Mouse (Mus musculus) embryonic facial prominence, embryonic 14.5 days (tissue): ENCODE measurements at regions not wholly inside any gene's neighbourhood (a gene's known extent, or its start where the extent isn't known, plus 50 kb on each side); places are given as distances from the start of the nearest gene placed in this dataset.

Experiments
- ATAC-seq: fragments of 200-750 bp; cut with Nextera tagmentation; 2 replicates; pipeline ENCODE4 v1.8.0; 2017; ENCODE audit warnings: low read depth, moderate number of reproducible peaks, moderate TSS enrichment
- DNase-seq: peaks from one replicate; pipeline ENCODE4 v3.0.0-alpha.2; 2015; ENCODE audit warnings: low spot score
- H3K27ac ChIP-seq: fragments of 300-500 bp; sonication (generic); replicated peaks from 2 replicates; pipeline ENCODE4 v1.5.1; 2014; ENCODE audit warnings: low read depth, mild to moderate bottlenecking, low read length, moderate library complexity
- H3K27me3 ChIP-seq: fragments of 300-500 bp; sonication (generic); replicated peaks from 2 replicates; pipeline ENCODE4 v1.6.1; 2014; ENCODE audit warnings: low read length; ENCODE audit not compliant: control insufficient read depth, insufficient read depth
- H3K36me3 ChIP-seq: fragments of 300-500 bp; sonication (generic); 2 replicates; pipeline ENCODE4 v1.6.1; 2014; ENCODE audit warnings: low read length, mixed read lengths; ENCODE audit not compliant: control insufficient read depth, insufficient read depth
- H3K4me1 ChIP-seq: fragments of 300-500 bp; sonication (generic); 2 replicates; pipeline ENCODE4 v1.6.1; 2014; ENCODE audit warnings: antibody characterized with exemption, low read length; ENCODE audit not compliant: control insufficient read depth, insufficient read depth
- H3K4me2 ChIP-seq: fragments of 300-500 bp; sonication (generic); 2 replicates; pipeline ENCODE4 v1.6.1; 2014; ENCODE audit warnings: low read depth, mild to moderate bottlenecking, low read length, moderate library complexity, mixed read lengths
- H3K4me3 ChIP-seq: fragments of 300-500 bp; sonication (generic); 2 replicates; pipeline ENCODE4 v1.5.1; 2014; ENCODE audit warnings: low read depth, mild to moderate bottlenecking, low read length
- H3K9ac ChIP-seq: fragments of 300-500 bp; sonication (generic); 2 replicates; pipeline ENCODE4 v1.6.1; 2014; ENCODE audit warnings: low read depth, mild to moderate bottlenecking, low read length, moderate library complexity, mixed read lengths
- H3K9me3 ChIP-seq: fragments of 300-500 bp; sonication (generic); 2 replicates; pipeline ENCODE4 v1.6.1; 2016; ENCODE audit warnings: low read length; ENCODE audit not compliant: control insufficient read depth
- WGBS: fragments of 180-500 bp; shearing (Covaris S2); extraction: QIAGEN DNeasy Blood & Tissue Kit; methylation state at CpG from one replicate; pipeline ENCODE4 v1.1.7; 2014; 5-methylcytosine and 5-hydroxymethylcytosine counted together

- H3K27me3 ChIP-seq, result no peaks in the 10 kb centered on the region
- no peaks in the 10 kb centered on the region for H3K9me3 ChIP-seq
- H3K27ac ChIP-seq, result no peak overlapping the region
- H3K4me1 ChIP-seq, result no peaks in the 10 kb centered on the region
- no peak overlapping the region for H3K9ac ChIP-seq
- H3K36me3 ChIP-seq, result no peaks in the 10 kb centered on the region
- ATAC-seq, result no peak
- no peak overlapping the region for H3K4me3 ChIP-seq
- 75% methylated on average over 9 of the region's 9 CpGs for WGBS
- no peak for DNase-seq
- no peak overlapping the region for H3K4me2 ChIP-seq
These were observed 73.1 kb upstream of the Paqr3 start for GRCm38 (mm10) chr5:97184512-97184911.

- Histone ChIP-seq H3K4me1 (no peaks in the 10 kb centered on the region), H3K27ac (no peak overlapping the region), H3K9me3 (no peaks in the 10 kb centered on the region), H3K36me3 (no peaks in the 10 kb centered on the region), H3K27me3 (no peaks in the 10 kb centered on the region), H3K9ac (no peak overlapping the region), H3K4me2 (no peak overlapping the region), H3K4me3 (no peak overlapping the region)
- 81% methylated on average over 1 of the region's 1 CpGs for WGBS
- ATAC-seq (no peak), DNase-seq (no peak)
These were observed 69.9 kb upstream of the Paqr3 start for GRCm38 (mm10) chr5:97181249-97181648.

- no peaks in the 10 kb centered on the region for H3K27me3 ChIP-seq
- H3K36me3 ChIP-seq, result no peaks in the 10 kb centered on the region
- DNase-seq (no peak), ATAC-seq (no peak)
- no peak overlapping the region for H3K9ac ChIP-seq
- H3K9me3 ChIP-seq, result no peaks in the 10 kb centered on the region
- H3K4me2 ChIP-seq, result no peak overlapping the region
- WGBS, result 89% methylated on average over 8 of the region's 8 CpGs
- H3K4me3 ChIP-seq, result no peak overlapping the region
- H3K4me1 ChIP-seq, result no peaks in the 10 kb centered on the region
- H3K27ac ChIP-seq, result no peak overlapping the region
These were observed 63.0 kb upstream of the Paqr3 start for GRCm38 (mm10) chr5:97174446-97174845.

GRCm38 (mm10) chr5:97167401-97168249 is 56.2 kb upstream of the Paqr3 start:
- no peak for DNase-seq
- H3K9me3 ChIP-seq, result no peaks in the 10 kb centered on the region
- no peak overlapping the region for H3K4me3 ChIP-seq

GRCm38 (mm10) chr5:97166128-97166883 is 54.9 kb upstream of the Paqr3 start:
- Histone ChIP-seq H3K27me3 (no peaks in the 10 kb centered on the region), H3K4me1 (no peaks in the 10 kb centered on the region), H3K4me2 (no peak overlapping the region), H3K4me3 (no peak overlapping the region), H3K9ac (no peak overlapping the region), H3K9me3 (no peaks in the 10 kb centered on the region), H3K36me3 (no peaks in the 10 kb centered on the region), H3K27ac (no peak overlapping the region)
- no peak for DNase-seq
- 73% methylated on average over 4 of the region's 4 CpGs for WGBS
- ATAC-seq, result no peak

More at GRCm38 (mm10) chr5:97167401-97168249, 56.2 kb upstream of the Paqr3 start:
- 79% methylated on average over 18 of the region's 18 CpGs for WGBS
- Histone ChIP-seq H3K4me2 (no peak overlapping the region), H3K27me3 (no peaks in the 10 kb centered on the region), H3K4me1 (no peaks in the 10 kb centered on the region), H3K9ac (no peak overlapping the region), H3K36me3 (no peaks in the 10 kb centered on the region), H3K27ac (no peak overlapping the region)
- ATAC-seq, result no peak
